Mouse (Mus musculus) brain, embryonic 18.5 days (tissue): ENCODE results near the gene Ap4m1.

Experiments
- DNase-seq: peaks from one replicate; pipeline ENCODE4 v3.0.0-alpha.2; 2012; ENCODE audit warnings: low read depth, low spot score

Ap4m1 gene

GRCm38 (mm10) chr5:138171695-138172491 lies at the start of gene Ap4m1, which contains the start of gene Mcm7:
Gene Ap4m1, plus strand, starts transcription at chr5:138172002.
Gene Mcm7, minus strand, starts transcription at chr5:138172422.
- peak; percentile 97 for DNase-seq

GRCm38 (mm10) chr5:138132425-138133064 lies 39.3 kb upstream of the Ap4m1 start:
- no peak for DNase-seq

GRCm38 (mm10) chr5:138137257-138137656 lies 34.5 kb upstream of the Ap4m1 start:
- DNase-seq, result no peak

- no peak for DNase-seq
Observed at GRCm38 (mm10) chr5:138137935-138138549, 33.8 kb upstream of the Ap4m1 start.

- DNase-seq, result no peak
Observed at GRCm38 (mm10) chr5:138138585-138138984, 33.2 kb upstream of the Ap4m1 start.

GRCm38 (mm10) chr5:138154390-138154789 lies 17.4 kb upstream of the Ap4m1 start:
- DNase-seq, result no peak

- DNase-seq, result peak; percentile 95
Observed at GRCm38 (mm10) chr5:138155443-138155976, 16.3 kb upstream of the Ap4m1 start, which contains the start of gene Zfp113. Gene Zfp113, minus strand, starts transcription at chr5:138155744.

- DNase-seq, result no peak
Observed at GRCm38 (mm10) chr5:138160224-138160762, 11.5 kb upstream of the Ap4m1 start.

GRCm38 (mm10) chr5:138160842-138161665 lies 10.7 kb upstream of the Ap4m1 start, which contains the start of gene Cops6:
Gene Cops6, plus strand, starts transcription at chr5:138161071.
- DNase-seq, result peak; percentile 85

GRCm38 (mm10) chr5:138163046-138163445 lies 8.8 kb upstream of the Ap4m1 start:
- DNase-seq, result no peak

- no peak for DNase-seq
Observed at GRCm38 (mm10) chr5:138163610-138164009, 8.2 kb upstream of the Ap4m1 start.

- DNase-seq, result no peak
Observed at GRCm38 (mm10) chr5:138165594-138165993, 6.2 kb upstream of the Ap4m1 start.

GRCm38 (mm10) chr5:138170936-138171561 lies 753 bp upstream of the Ap4m1 start:
- peak; percentile 90 for DNase-seq

- DNase-seq, result no peak
Observed at GRCm38 (mm10) chr5:138173217-138173616, 1.4 kb downstream of the Ap4m1 start.

GRCm38 (mm10) chr5:138186950-138187638 lies 15.3 kb downstream of the Ap4m1 start, which contains the start of the genes Taf6 and Cnpy4:
Gene Taf6, minus strand, starts transcription at chr5:138187451.
Gene Cnpy4, plus strand, starts transcription at chr5:138187485.
- DNase-seq, result peak; percentile 85

GRCm38 (mm10) chr5:138187661-138188306 lies 16.0 kb downstream of the Ap4m1 start:
- DNase-seq, result peak; percentile 78

- DNase-seq, result peak; percentile 71
Observed at GRCm38 (mm10) chr5:138193771-138194727, 22.2 kb downstream of the Ap4m1 start, which contains the start of gene Mblac1. Gene Mblac1, plus strand, starts transcription at chr5:138194314.
